Mouse (Mus musculus) layer of hippocampus, postnatal 10 days (tissue): ENCODE data around the gene Bbs12. TPM values are rescaled to one million over a fixed set of nuclear protein-coding genes. Genes with fewer than 3 reads are reported as not detected.

Experiments used
- DNase-seq, 2 experiments: peaks; one replicate each; pipeline ENCODE4 v3.0.0; 2021; ENCODE audit warnings: low spot score in 2 of 2
- long read RNA-seq: library from polyadenylated mRNA; stranded (forward); transcript quantifications from one replicate; pipeline ENCODE4 v2.0.0, GENCODE M21; 2023
- total RNA-seq, 2 experiments: library from RNA; stranded (reverse); gene quantifications; 2 replicates each; pipeline ENCODE4 v1.2.3; 2021

Gene Bbs12
- total RNA-seq = 1 to 10 TPM; 4.8 to 5.6 TPM
- long read RNA-seq, partial matches to known transcripts = 0 of 4 reads
- long read RNA-seq, other reads (novel, unspliced or antisense) = 0 of 4 reads

DNA sequence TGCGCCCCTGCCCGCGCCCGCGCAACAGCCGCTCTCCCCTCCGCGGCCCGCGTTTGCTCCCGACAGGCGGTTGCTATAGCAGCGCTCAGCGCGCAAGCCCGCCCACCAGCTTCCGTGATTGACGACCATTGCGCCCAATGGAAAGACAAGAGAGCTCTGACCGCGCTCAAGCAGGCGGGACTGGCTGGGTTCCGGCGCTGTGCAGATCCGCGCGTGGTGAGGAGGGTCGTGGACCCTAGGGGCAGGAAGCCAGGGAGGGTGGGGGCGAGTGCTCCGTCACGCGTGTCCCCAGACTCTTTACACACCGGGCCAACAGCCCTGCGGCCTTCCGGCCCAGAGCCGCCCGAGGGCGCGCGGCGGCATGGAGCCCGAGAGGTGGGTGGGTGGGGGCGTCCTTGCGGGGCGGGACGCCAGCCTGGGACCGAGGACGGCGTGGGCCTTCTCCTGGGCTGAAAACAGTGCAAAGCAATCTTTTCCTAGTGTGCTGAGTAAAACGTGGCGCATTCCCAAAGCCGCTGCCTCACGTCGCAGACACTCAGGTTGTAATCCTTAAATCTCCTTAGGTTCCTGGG, at the start of gene Bbs12, which contains the start of gene Cetn4:
Gene Bbs12 (plus strand): TSS at position 185 of the 572 bp plus-strand sequence.
Gene Cetn4 (minus strand): TSS at position 339 of the 572 bp plus-strand sequence.
- DNase-seq = peak; percentile 99 to 100

DNA sequence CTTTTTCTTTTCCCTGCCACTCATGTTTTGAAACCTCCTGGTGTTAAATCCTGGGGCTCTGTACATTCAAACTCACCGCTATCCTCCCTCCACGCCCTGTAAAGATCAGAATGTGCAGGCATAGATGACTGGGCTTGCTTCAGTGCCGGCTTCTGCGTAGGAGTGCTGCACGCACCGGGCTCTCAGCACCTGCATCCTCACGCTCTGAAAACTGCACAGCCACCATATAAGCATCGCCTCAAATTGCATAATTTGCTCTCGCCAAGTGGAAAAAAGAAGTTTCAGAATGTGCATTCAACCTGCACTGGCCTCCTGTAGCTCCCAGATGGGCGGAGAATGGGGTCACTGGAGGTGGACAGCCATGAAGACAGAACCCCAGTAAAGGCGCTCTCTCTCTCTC, 44.0 kb upstream of the Bbs12 start:
- no peak for DNase-seq

GRCm38 (mm10) chr3:37269926-37270325, 42.4 kb upstream of the Bbs12 start:
- no peak for DNase-seq

DNA sequence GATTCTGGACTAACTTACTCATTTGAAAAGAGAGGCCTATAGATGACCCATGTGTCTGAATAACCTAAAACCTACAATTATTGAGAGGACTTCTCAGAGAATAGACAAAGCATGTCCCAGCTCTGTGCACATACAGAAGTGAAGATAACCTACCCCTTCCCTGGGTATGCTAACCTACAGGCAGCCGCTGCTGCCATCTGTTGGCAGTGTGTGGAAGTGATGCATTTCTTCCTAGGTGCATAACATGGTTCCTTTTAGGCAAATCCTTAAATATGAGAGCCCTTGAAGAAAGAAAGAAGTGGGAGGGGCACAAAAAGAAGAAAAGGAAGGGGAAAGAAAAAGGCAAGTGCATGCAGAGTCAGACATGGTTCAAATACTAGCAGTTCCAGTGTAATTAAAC, 41.1 kb upstream of the Bbs12 start:
- DNase-seq = peak; percentile 52 to 67

DNA sequence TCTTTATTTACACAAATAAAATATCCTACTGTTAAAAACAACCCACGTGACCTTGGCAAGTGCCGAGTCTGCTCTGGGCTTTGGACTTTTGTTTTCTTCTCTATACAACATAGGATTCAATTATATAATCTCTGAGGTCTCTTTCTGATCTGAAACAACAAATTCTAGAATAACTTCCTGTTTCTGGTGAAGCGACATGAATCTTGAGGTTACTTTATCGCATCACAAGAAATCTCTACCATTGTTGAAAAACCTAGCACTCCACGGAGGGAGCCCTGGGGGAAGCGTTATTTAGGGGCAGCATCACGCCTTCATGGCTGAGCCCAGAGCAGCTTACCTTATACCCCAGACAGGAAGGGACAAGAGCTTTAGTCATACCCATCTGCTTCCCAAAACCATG, 39.3 kb upstream of the Bbs12 start:
- no peak for DNase-seq

DNA sequence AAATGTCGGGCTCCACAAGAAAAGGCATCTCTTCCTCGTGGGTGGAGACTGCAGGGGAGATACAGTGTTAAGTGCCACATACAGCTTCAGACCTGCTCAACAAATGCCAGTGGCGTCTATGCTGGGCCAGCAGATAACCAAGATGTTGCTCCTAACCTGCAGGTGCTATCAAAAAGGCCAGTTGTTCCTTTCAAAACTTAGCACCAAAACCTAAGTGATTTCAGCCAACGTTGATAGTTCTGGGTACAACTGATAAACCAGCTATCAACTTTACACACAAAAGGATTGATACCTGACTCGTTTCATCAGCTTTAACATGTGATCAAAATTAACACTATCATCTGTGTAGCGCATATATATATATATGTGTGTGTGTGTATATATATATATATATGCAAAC, 37.7 kb upstream of the Bbs12 start:
- no peak for DNase-seq

DNA sequence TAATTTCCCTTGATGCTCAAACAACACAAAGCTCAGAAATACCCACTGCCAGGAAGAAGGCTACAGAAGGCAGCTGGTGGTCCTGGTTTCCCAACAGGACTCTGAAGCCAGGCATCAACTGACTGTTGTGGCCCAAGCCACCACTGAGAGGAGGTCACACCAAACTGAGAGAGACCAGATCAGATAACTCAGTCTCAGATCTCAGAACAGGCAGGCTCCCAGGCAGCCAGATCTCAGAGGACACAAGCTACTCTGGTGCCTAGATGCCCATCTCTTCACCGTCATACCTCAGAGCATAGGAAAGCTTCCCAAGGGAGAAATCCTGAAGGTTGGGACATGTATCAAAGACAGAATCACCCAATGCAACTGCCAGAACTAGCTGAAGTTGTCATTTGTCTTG, 32.1 kb upstream of the Bbs12 start:
- no peak for DNase-seq

GRCm38 (mm10) chr3:37280871-37281270, 31.5 kb upstream of the Bbs12 start:
- no peak for DNase-seq

- peak in 1 of 2 experiments; percentile 13 for DNase-seq
Observed at GRCm38 (mm10) chr3:37282299-37282922, 29.9 kb upstream of the Bbs12 start.

DNA sequence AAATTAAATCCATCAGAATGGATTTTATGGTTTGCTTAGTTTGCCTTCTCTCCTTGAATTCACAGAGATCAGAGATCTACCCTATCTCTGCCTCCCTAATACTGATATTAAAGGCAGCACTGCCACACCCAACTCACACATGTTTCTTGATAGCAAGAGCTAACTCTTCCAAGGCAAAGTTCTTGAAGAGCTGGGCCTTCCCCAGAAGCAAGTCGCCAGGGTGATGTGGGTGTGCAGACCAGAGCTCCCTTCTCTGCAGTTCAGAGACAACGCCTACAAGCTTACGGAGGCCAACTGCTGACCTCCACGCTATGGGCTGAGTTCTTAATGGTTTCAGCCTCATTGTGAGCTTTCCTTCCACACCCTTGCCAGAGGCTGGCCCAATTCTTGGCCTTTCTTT, 29.1 kb upstream of the Bbs12 start:
- DNase-seq = peak in 1 of 2 experiments; percentile 8

GRCm38 (mm10) chr3:37289237-37289636, 23.1 kb upstream of the Bbs12 start:
- no peak for DNase-seq

DNA sequence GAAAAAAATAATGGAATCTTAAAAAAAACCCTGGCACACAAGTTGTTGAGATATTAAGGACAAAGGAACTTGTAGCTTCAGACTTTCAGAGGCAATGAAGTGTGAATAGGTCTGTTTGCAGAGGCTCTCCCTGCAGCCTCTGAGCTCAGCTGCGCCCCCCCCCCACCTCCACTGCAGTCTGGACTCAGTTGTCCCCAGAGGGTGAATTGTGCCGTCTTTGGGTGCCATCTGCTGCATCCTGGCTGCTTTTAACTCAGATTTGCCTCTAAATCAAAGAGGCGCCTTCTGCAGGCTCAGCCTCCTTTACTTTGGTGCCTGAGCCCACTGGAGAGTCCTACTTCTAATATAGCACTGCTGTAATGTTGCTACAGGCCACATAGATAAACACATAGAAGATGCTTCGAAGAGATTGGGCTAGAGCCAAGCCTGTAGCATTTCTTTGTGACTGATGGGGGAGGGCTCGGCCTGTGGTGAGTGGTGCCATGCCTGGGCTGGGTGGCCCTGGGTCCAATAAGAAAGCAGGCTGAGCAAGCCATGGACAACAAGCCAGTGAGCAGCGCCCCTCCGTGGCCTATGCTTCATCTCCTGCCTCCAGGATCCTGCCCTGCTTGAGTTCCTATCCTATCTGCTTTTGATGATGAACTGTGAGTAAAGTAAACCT, 21.3 kb upstream of the Bbs12 start:
- peak in 1 of 2 experiments; percentile 27 for DNase-seq

DNA sequence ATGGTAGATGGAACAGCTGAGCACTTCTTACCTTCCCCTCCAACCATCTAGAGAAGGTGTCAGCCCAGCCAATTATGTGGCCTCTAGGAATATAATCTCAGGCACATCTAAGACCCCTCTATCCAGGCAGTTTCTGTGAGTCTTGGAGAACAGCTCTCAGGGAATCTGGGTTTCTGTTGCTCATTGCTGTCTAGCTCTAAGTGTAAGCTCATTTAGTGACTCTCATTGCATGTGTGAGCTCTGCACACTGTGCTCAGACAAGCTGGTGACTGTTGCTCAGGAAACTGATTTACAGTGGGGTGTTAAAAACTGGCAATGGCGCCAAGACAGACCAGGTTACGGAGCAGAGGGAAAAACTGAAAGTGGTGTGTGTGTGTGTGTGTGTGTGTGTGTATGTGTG, 20.4 kb upstream of the Bbs12 start:
- no peak for DNase-seq

GRCm38 (mm10) chr3:37292654-37293053, 19.7 kb upstream of the Bbs12 start:
- DNase-seq = no peak

GRCm38 (mm10) chr3:37299470-37299869, 12.9 kb upstream of the Bbs12 start:
- no peak for DNase-seq

DNA sequence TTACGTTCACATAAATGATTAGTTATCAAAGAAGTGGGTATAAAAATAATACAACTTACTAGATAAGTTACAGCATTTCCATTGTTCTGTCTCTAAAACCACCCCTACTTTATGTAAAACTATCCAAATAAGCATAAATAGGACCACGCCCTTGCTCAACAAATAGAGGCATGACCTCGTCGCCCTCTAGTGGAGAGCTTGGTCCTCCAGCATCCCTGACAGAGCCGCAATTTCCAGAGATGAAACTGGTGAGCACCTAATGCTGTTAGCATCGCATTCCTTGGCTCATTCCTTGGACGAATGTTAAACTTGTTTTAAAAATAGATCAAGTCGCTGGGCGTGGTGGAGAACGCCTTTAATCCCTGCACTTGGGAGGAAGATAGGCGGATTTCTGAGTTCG, 9.7 kb upstream of the Bbs12 start:
- DNase-seq = peak; percentile 42 to 61

GRCm38 (mm10) chr3:37303392-37304139, 8.8 kb upstream of the Bbs12 start:
- no peak for DNase-seq

DNA sequence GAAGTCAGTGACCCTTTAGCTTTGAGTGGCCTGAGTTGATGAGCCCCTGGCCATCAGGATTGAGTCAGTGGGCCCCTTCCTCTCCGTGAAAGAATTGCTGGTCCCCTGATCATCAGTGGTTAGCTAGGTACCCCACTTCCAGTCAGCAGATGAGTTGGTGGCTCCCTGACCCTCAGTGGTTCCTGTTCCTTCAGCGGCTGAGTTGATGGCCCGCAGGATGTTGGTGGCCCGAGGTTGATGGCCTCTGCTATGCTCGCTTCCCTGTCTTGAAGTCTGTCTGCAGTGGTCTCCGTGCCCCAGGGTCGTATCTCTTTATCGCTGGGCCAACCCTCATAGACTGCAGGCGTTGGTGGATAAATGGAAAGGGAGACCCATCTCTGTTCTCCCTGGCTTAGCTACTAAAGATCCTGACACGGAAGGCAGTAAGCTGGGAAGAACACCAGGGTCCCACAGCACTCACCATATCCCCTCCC, 421 bp upstream of the Bbs12 start:
- DNase-seq = no peak

- DNase-seq = no peak
Observed at GRCm38 (mm10) chr3:37313371-37313770, 1.0 kb downstream of the Bbs12 start.

DNA sequence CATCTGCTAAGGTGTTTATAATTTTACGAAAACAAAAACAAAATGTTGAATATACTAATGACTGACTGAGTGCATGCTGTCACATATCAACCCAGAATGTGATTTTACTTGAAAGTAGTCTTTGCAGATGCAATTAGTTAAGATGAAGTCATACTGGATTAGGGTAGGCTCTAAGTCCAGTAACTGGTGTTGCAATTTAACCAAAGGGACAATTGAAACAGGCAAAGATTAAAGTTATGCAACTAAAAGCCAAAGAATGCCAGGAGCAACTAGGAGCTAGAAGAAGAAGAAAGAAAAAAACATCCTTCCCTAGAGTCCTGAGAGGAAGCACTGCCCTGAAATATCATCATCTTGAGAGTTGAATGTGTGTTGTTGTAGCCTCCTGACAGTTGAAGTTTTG, 3.9 kb downstream of the Bbs12 start:
- DNase-seq = no peak

DNA sequence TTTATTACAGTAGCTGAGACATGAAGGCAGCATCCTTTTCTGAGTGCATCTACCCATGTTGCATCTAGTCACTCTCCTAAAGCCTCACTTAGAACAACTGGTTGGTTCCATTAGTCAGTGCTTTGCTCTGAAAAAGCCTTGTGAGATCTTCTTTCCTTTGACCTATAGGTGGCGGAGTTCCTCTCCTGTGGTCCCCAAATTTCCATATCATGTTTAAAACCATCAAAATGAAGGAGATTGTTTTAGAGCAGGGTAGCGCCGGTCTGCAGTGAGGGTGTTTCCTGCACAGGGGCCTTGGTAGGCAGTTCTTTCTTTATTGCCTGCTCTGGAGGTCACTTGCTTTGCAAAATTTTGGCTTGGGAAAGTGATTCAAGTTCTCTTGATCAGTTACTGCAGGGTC, 12.0 kb downstream of the Bbs12 start:
- DNase-seq = no peak
